Mouse (Mus musculus) lung, adult 2 months (tissue): ENCODE measurements at regions not wholly inside any gene's neighbourhood (a gene's known extent, or its start where the extent isn't known, plus 50 kb on each side); places are given as distances from the start of the nearest gene placed in this dataset.

ENCODE experiments used
- CTCF ChIP-seq: fragments of 200-500 bp; IDR thresholded peaks from 2 replicates; pipeline ENCODE4 v1.5.1; 2011; ENCODE audit warnings: mild to moderate bottlenecking, low read length, control low read depth; ENCODE audit not compliant: insufficient read depth
- POLR2A ChIP-seq: fragments of 200-500 bp; IDR thresholded peaks from 2 replicates; pipeline ENCODE4 v1.6.1; 2011; ENCODE audit warnings: low read depth, mild to moderate bottlenecking, control low read depth, low read length, borderline replicate concordance; ENCODE audit errors: extremely low read depth

- TF ChIP-seq CTCF = no peak
- TF ChIP-seq POLR2A = no peak
Observed at GRCm38 (mm10) chr13:53548396-53548795, 75.5 kb upstream of the Msx2 start.
